Mouse (Mus musculus): Measurements from ENCODE around the gene Tnni3k. TPM values are rescaled to one million over a fixed set of nuclear protein-coding genes. Genes with fewer than 3 reads are reported as not detected.

Tnni3k gene
- total and polyA plus RNA-seq, 2 experiments from 2014 or later, result 99.9 to 101 TPM

DNA sequence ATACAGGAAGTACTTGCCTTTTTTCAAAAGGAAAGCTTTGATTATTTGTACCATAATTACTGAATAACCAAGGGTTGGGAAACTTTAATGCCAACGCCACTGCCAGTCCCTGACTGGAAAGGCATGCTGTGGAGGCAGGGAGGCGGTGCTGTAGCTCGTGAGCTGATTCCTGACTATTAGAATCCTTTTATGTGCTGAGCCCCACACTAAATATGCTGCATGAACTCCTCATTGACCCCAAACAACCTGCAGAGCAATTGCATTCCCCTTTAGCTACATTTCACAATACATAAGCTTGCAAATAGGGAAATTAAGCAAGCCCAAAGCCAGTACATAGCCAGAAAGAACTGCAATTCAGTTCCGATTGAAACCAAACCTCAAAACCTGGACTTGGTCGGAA lies 313.7 kb downstream of the Tnni3k start:
- TF ChIP-seq CTCF (IDR thresholded peaks at IDR 0.05; ENCODE audit: low read depth), result no peak
- TF ChIP-seq EP300 (IDR thresholded peaks at IDR 0.05; ENCODE audit: low read depth), result no peak
- Histone ChIP-seq H3K4me2 (ENCODE audit: low read depth, low read length) (no peak overlapping the region), H3K27ac (ENCODE audit: low read depth) (no peak overlapping the region), H3K27me3 (ENCODE audit: control insufficient read depth, insufficient read depth, low read length) (no peaks in the 10 kb centered on the region), H3K36me3 (replicated peaks; ENCODE audit: control insufficient read depth, insufficient read depth, low read length) (no peaks in the 10 kb centered on the region), H3K4me1 (ENCODE audit: control insufficient read depth, insufficient read depth) (no peaks in the 10 kb centered on the region), H3K9me3 (replicated peaks; ENCODE audit: control insufficient read depth, low read length) (no peaks in the 10 kb centered on the region), H3K9ac (replicated peaks; ENCODE audit: low read depth, low read length) (no peak overlapping the region), H3K4me3 (ENCODE audit: low read depth, low read length) (no peak overlapping the region)
- no peak for ATAC-seq (ENCODE audit: insufficient read depth, low read depth)
- DNase-seq (ENCODE audit: low spot score), result no peak
- WGBS, result 74% methylated on average over 5 of the region's 5 CpGs

Other genes starting within 250 kb of the Tnni3k start
- 15.0 and 51.5 TPM in 2 replicates for gene Fpgt, start 38.0 kb upstream of the Tnni3k start, total RNA-seq (2014; rRNA removed; ENCODE audit: low replicate concordance)
- gene Fpgt, start 38.0 kb upstream of the Tnni3k start, polyA plus RNA-seq (2015; fragmentation: Nextera tagmentation; extraction: Ambion mirVana), result 8.9 and 11.6 TPM in 2 replicates
- not detected in 2 replicates for gene Lrriq3, start 38.0 kb upstream of the Tnni3k start, total RNA-seq (2014; rRNA removed; ENCODE audit: low replicate concordance)
- gene Lrriq3, start 38.0 kb upstream of the Tnni3k start, polyA plus RNA-seq (2015; fragmentation: Nextera tagmentation; extraction: Ambion mirVana), result 0.66 and 1.2 TPM in 2 replicates

All from heart, postnatal 0 days (tissue).